Mouse (Mus musculus) limb, embryonic 11.5 days (tissue): Measurements from ENCODE around the gene Necap2. TPM values are rescaled to one million over a fixed set of nuclear protein-coding genes. Genes with fewer than 3 reads are reported as not detected.

Experiments
- ATAC-seq: fragments of 200-750 bp; cut with Nextera tagmentation; 2 replicates; pipeline ENCODE4 v1.8.0; 2017; ENCODE audit warnings: low read depth; ENCODE audit not compliant: insufficient number of reproducible peaks, low FRiP score, low TSS enrichment
- DNase-seq: peaks from one replicate; pipeline ENCODE4 v3.0.0-alpha.2; 2015; ENCODE audit warnings: low spot score
- H3K27ac ChIP-seq: fragments of 300-500 bp; sonication (generic); replicated peaks from 2 replicates; pipeline ENCODE4 v1.5.1; 2014; ENCODE audit warnings: low read depth, mild to moderate bottlenecking, low read length
- H3K27me3 ChIP-seq: fragments of 300-500 bp; sonication (generic); 2 replicates; pipeline ENCODE4 v1.6.1; 2014; ENCODE audit warnings: mild to moderate bottlenecking, low read length, mixed read lengths; ENCODE audit not compliant: control insufficient read depth, insufficient read depth
- H3K36me3 ChIP-seq: fragments of 300-500 bp; sonication (generic); 2 replicates; pipeline ENCODE4 v1.6.1; 2014; ENCODE audit warnings: mild to moderate bottlenecking, low read length, moderate library complexity, mixed read lengths; ENCODE audit not compliant: control insufficient read depth, insufficient read depth
- H3K4me1 ChIP-seq: fragments of 300-500 bp; sonication (generic); 2 replicates; pipeline ENCODE4 v1.6.1; 2014; ENCODE audit warnings: low read length, mixed read lengths; ENCODE audit not compliant: control insufficient read depth, insufficient read depth
- H3K4me2 ChIP-seq: fragments of 300-500 bp; sonication (generic); 2 replicates; pipeline ENCODE4 v1.6.1; 2014; ENCODE audit warnings: low read depth, mild to moderate bottlenecking, moderate library complexity; ENCODE audit not compliant: severe bottlenecking
- H3K4me3 ChIP-seq: fragments of 300-500 bp; sonication (generic); 2 replicates; pipeline ENCODE4 v1.5.1; 2014; ENCODE audit warnings: low read depth, low read length
- H3K9ac ChIP-seq: fragments of 300-500 bp; sonication (generic); 2 replicates; pipeline ENCODE4 v1.6.1; 2014; ENCODE audit warnings: mild to moderate bottlenecking, low read length
- H3K9me3 ChIP-seq: fragments of 300-500 bp; sonication (generic); 2 replicates; pipeline ENCODE4 v1.6.1; 2016; ENCODE audit warnings: low read length; ENCODE audit not compliant: control insufficient read depth
- WGBS: fragments of 180-500 bp; shearing (Covaris S2); extraction: QIAGEN DNeasy Blood & Tissue Kit; methylation state at CpG from one replicate; pipeline ENCODE4 v1.1.7; 2014; 5-methylcytosine and 5-hydroxymethylcytosine counted together
- polyA plus RNA-seq: library from polyadenylated mRNA; unstranded; fragments of >200 nt; fragmentation: Nextera tagmentation; extraction: Ambion mirVana; gene quantifications from 2 replicates; pipeline ENCODE4 v1.2.1, GENCODE M21; 2014

The Necap2 gene
- polyA plus RNA-seq, result 65.0 and 71.0 TPM in 2 replicates

DNA sequence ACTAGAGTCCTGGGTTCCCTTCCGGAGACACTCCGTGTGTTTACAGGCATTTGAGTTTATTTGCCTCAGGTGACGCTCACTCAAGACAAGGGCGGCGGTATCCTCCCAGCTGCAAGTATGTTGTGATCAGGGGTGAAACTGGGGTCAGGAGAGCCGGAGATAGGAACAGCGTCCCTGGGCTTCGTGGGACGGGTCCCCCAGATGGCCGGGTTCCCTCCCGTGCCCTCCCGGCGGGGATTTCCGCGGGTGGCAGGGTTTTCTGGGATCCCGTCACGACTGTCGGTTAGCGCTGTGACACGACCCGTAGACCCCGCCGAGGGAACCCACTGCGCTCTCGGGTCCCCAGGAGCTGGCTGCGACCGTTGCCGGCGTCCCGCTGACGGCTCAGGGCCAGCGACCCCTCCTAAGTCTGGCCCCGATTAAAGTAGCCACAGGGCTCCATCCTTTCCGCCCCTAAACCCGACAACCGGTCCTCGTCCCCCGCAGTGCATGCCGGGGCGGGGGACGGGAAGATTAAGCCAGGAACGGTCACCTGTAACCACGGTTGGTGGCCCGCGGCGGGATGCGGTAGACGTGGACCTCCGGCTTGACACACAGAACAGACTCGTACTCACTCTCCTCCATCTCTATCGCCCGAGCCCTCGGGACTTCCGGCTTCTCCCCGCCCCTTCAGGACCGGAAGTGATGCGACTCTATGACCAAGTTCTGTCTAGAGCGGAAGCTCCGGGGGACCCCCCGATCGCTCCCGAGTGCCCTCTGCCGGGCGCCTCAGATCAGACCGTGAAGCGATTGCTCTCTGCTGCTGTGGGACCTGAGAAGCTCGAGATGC lies at the start of gene Necap2:
Gene Necap2 (minus strand): TSS at position 677 of the 829 bp plus-strand sequence.
- WGBS, result under 1% methylated on average over 67 of the region's 67 CpGs
- no peaks in the 10 kb centered on the region for H3K27me3 ChIP-seq

DNA sequence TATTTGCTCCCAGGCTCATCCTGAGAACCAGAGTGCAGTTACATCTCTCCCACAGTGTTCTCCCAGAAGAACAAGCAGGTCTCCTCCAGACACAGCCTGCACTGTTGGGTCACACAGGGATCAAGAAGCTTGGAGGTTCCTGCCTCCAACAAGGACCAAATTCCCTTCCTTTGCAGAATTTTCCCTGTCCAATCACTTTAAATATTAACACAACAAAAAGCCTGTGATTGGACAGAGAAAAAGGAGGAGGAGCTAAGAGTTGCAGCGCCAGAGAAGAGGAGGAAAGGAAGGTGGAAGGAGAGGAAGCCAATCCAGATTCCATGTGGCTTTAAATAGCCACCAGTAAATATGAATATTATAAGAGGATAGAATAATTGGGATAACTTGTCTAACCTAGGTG lies 44.9 kb upstream of the Necap2 start:
- peaks cover 3% of the 10 kb centered on the region; the same call in 1 of the 2 replicates for H3K36me3 ChIP-seq
- H3K4me1 ChIP-seq, result no peaks in the 10 kb centered on the region
- no peaks in the 10 kb centered on the region for H3K9me3 ChIP-seq
- no peak for ATAC-seq
- DNase-seq, result no peak
- 47% methylated on average over 1 of the region's 1 CpGs for WGBS
- no peak overlapping the region for H3K9ac ChIP-seq
- H3K27ac ChIP-seq, result no peak overlapping the region
- H3K4me3 ChIP-seq, result no peak overlapping the region
- no peak overlapping the region for H3K4me2 ChIP-seq
- no peaks in the 10 kb centered on the region for H3K27me3 ChIP-seq

More for the DNA sequence above, at the start of gene Necap2:
- H3K4me2 ChIP-seq, result peak within 1 kb of the TSS; percentile 95
- H3K9me3 ChIP-seq, result no peaks in the 10 kb centered on the region
- DNase-seq (peak; percentile 97), ATAC-seq (peak; percentile 88)
- peak within 1 kb of the TSS; percentile 100 for H3K4me3 ChIP-seq
- H3K36me3 ChIP-seq, result peaks cover 5% of the 10 kb centered on the region
- H3K4me1 ChIP-seq, result peaks cover 9% of the 10 kb centered on the region; the same call in 1 of the 2 replicates
- peak within 1 kb of the TSS; percentile 88 for H3K9ac ChIP-seq
- H3K27ac ChIP-seq, result no peak within 1 kb of the TSS

DNA sequence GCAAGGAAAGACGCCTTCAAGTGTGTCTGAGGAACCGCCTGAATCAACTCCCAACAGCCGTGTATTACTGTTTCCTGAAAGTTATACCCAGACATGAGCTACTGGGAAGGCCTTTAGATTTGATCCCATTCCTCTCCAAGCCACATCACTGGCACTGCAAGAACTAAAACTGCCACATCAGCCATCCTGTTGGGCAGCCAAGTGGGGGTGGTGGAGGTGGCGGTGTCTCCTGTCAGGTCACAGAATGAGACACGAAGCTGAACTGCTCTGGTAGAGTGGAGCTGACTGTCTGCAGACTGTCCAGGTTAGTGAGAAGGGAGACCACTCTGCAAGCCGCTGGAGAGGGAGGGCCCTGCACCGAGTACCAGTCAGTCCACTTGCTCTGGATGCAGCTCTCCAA lies 44.5 kb upstream of the Necap2 start:
- no peak overlapping the region for H3K27ac ChIP-seq
- H3K9me3 ChIP-seq, result no peaks in the 10 kb centered on the region
- no peak overlapping the region for H3K4me3 ChIP-seq
- H3K4me1 ChIP-seq, result no peaks in the 10 kb centered on the region
- DNase-seq (no peak), ATAC-seq (no peak)
- 87% methylated on average over 7 of the region's 7 CpGs for WGBS
- H3K27me3 ChIP-seq, result no peaks in the 10 kb centered on the region
- H3K36me3 ChIP-seq, result peaks cover 3% of the 10 kb centered on the region; the same call in 1 of the 2 replicates
- no peak overlapping the region for H3K9ac ChIP-seq
- no peak overlapping the region for H3K4me2 ChIP-seq

DNA sequence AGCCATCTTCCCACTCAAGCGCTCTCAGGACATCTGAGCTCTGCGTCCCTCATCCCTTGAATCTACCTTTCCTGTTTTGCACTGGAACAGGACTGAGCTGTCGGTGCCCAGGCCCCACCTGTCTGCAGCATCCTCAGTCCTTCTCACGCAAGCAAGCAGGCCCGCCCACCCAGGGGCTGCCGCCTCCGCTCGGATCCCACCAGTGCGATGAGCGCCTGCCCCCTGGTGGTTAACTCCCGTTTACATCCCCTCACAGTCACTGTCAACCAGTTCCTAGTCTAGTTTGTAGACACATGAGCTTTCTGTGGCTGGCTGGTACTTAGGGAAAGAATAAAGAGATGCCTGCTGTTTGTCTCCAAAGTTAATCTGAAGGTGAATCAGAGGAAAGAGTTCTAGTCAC lies 42.5 kb upstream of the Necap2 start:
- Histone ChIP-seq H3K36me3 (peaks cover 9% of the 10 kb centered on the region; the same call in 1 of the 2 replicates), H3K27me3 (no peaks in the 10 kb centered on the region), H3K27ac (no peak overlapping the region), H3K9me3 (no peaks in the 10 kb centered on the region), H3K4me3 (no peak overlapping the region), H3K9ac (no peak overlapping the region), H3K4me2 (no peak overlapping the region), H3K4me1 (no peaks in the 10 kb centered on the region)
- DNase-seq (peak; percentile 81), ATAC-seq (peak; percentile 41; the same call in 1 of the 2 replicates)
- 28% methylated on average over 11 of the region's 11 CpGs for WGBS

DNA sequence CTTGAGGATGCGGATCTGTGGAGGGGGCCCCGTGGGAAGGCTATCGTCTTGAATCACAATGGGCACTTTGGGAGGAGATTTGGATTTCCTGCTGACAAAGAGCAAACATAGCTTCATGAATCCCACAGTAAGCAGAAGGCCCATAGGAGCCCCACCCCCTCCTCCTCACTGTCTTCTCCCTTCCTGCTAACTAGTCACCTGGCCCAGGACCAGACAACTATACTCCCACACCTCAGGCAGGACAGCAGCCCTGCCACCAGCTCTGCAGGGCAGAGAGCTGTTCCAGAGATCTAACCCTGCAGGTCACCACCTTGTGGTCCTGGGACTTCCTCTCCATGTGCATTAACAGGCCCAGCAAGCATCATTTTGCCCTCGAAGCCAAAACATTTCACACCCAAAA lies 40.5 kb upstream of the Necap2 start:
- Histone ChIP-seq H3K9ac (no peak overlapping the region), H3K27me3 (no peaks in the 10 kb centered on the region), H3K9me3 (no peaks in the 10 kb centered on the region), H3K4me3 (no peak overlapping the region), H3K4me1 (no peaks in the 10 kb centered on the region), H3K4me2 (no peak overlapping the region), H3K36me3 (peaks cover 14% of the 10 kb centered on the region; the same call in 1 of the 2 replicates), H3K27ac (no peak overlapping the region)
- 85% methylated on average over 4 of the region's 4 CpGs for WGBS
- DNase-seq (no peak), ATAC-seq (no peak)

DNA sequence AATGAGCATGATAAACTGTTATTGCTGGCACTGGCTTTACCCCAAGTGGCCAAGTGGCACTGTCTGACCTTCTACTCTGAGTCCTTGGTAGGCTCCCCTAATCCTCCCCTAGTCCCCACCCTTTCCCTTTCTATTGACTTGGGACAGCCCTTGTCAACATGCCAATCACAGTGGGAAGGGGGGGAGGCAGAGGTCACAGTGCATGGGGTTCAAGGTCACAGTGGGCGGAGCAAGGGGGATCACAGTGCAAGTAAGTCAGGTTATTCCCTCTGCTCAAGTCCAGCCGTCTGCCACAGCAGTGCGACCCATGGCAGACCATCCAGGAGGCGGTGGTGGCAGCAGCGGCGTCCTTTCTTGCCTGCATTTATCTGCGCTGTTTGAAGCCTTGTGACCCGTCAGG lies 37.2 kb upstream of the Necap2 start:
- no peaks in the 10 kb centered on the region for H3K27me3 ChIP-seq
- ATAC-seq (no peak), DNase-seq (no peak)
- H3K9me3 ChIP-seq, result no peaks in the 10 kb centered on the region
- H3K36me3 ChIP-seq, result peaks cover 27% of the 10 kb centered on the region; the same call in 1 of the 2 replicates
- no peak overlapping the region for H3K4me2 ChIP-seq
- H3K4me1 ChIP-seq, result no peaks in the 10 kb centered on the region
- H3K4me3 ChIP-seq, result no peak overlapping the region
- WGBS, result 84% methylated on average over 8 of the region's 8 CpGs
- H3K9ac ChIP-seq, result no peak overlapping the region
- no peak overlapping the region for H3K27ac ChIP-seq

DNA sequence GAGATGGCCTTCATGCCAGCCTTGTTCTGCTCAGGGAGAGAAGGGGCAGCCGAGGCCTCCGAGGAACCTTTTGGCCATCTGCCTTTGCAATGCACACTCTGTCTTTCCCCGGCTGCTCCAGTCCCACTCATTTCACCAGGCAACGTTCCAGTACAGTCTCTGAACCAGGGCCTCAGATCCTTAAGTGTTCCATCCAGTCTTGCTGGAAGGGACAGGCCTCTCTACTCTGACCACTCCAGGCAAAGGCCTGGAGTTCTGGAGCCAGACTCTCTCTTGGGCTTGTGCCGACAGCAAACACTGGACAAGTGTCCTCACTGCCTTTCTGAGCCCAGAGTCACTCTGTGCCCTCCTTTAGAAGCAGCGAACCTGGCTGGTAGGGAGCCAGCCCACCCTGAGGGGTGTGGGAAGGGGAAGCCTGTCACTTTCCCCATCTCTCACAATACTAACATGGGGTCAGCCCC lies 36.4 kb upstream of the Necap2 start:
- Histone ChIP-seq H3K4me2 (no peak overlapping the region), H3K4me1 (no peaks in the 10 kb centered on the region), H3K36me3 (peaks cover 27% of the 10 kb centered on the region; the same call in 1 of the 2 replicates), H3K9ac (no peak overlapping the region), H3K27me3 (no peaks in the 10 kb centered on the region), H3K4me3 (no peak overlapping the region), H3K27ac (no peak overlapping the region), H3K9me3 (no peaks in the 10 kb centered on the region)
- no peak for DNase-seq
- WGBS, result 95% methylated on average over 6 of the region's 6 CpGs
- no peak for ATAC-seq

DNA sequence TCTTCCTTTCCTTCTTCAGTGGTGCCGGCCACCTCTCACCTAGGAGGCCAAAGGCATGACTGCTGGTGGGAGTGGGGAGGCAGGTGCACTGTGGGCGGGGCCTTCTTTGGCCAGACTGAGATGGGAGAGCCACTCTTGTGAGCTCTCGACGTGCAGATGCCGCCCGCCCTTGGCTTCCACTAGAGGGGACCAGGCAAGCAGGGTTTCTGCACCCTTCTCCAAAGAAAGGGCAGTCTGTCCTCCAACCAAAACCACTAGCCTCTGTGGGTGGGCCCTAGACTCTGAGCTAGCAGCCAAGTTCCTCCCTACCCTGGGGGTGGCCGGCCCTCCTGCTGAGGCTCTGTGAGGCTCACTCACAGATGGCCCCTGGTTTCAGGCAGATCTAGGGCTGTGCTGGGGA lies 35.7 kb upstream of the Necap2 start:
- no peak for ATAC-seq
- H3K27me3 ChIP-seq, result no peaks in the 10 kb centered on the region

More for the DNA sequence above, 35.7 kb upstream of the Necap2 start:
- Histone ChIP-seq H3K4me2 (no peak overlapping the region), H3K36me3 (peaks cover 27% of the 10 kb centered on the region; the same call in 1 of the 2 replicates), H3K4me1 (no peaks in the 10 kb centered on the region), H3K9ac (no peak overlapping the region), H3K27ac (no peak overlapping the region), H3K9me3 (no peaks in the 10 kb centered on the region), H3K4me3 (no peak overlapping the region)
- 89% methylated on average over 7 of the region's 7 CpGs for WGBS
- no peak for DNase-seq
